Mouse (Mus musculus) monocyte, adult 5-6 weeks (primary cell): ENCODE measurements around the gene Jag2. TPM values are rescaled to one million over a fixed set of nuclear protein-coding genes. Genes with fewer than 3 reads are reported as not detected.

ENCODE experiments used
- total RNA-seq: library from RNA; stranded (forward); fragments of 200-1000, 200-491, 200-594 nt; gene quantifications from 3 replicates; pipeline ENCODE4 v1.2.3, GENCODE M21; 2017

Jag2 gene
- total RNA-seq, 1 experiment from 2014 or later: 3.4 TPM

Other genes with a start within 250 kb of the Jag2 start
- 0.29 to 0.43 TPM in 2 of 3 replicates, not detected in the other for gene Cep170b, start 209.3 kb downstream of the Jag2 start, total RNA-seq
- gene Pld4, start 169.1 kb downstream of the Jag2 start, total RNA-seq: 311 to 369 TPM (median 334 TPM) in 3 replicates
- gene Ahnak2, start 127.1 kb downstream of the Jag2 start, total RNA-seq: 0.67 to 1.2 TPM in 2 of 3 replicates, not detected in the other
- gene Clba1, start 120.8 kb downstream of the Jag2 start, total RNA-seq: 0.96 TPM in 1 of 3 replicates, not detected in the others
- 15.5 to 32.2 TPM (median 18.8 TPM) in 3 replicates for gene Cdca4, start 100.4 kb downstream of the Jag2 start, total RNA-seq
- 61.4 to 99.5 TPM (median 74.8 TPM) in 3 replicates for gene Gpr132, start 61.5 kb downstream of the Jag2 start, total RNA-seq
- gene Nudt14, start 12.3 kb upstream of the Jag2 start, total RNA-seq: 6.5 to 9.3 TPM (median 7.9 TPM) in 3 replicates
- 2.6 to 4.7 TPM (median 3.0 TPM) in 3 replicates for gene Btbd6, start 46.7 kb upstream of the Jag2 start, total RNA-seq
- 84.1 to 109 TPM (median 105 TPM) in 3 replicates for gene Brf1, start 70.9 kb upstream of the Jag2 start, total RNA-seq
- 20.5 to 30.3 TPM (median 27.8 TPM) in 3 replicates for gene Pacs2, start 84.7 kb upstream of the Jag2 start, total RNA-seq
- 0.39 TPM in 1 of 3 replicates, not detected in the others for gene Tex22, start 144.7 kb upstream of the Jag2 start, total RNA-seq
- 9.6 to 19.4 TPM (median 12.7 TPM) in 3 replicates for gene Mta1, start 168.5 kb upstream of the Jag2 start, total RNA-seq
- gene Crip2, start 210.5 kb upstream of the Jag2 start, total RNA-seq: 0.57 to 1.7 TPM in 2 of 3 replicates, not detected in the other
- 1,094 to 1,293 TPM (median 1,104 TPM) in 3 replicates for gene Crip1, start 216.5 kb upstream of the Jag2 start, total RNA-seq
- gene Tedc1, start 226.6 kb upstream of the Jag2 start, total RNA-seq: 3.6 to 8.8 TPM (median 4.8 TPM) in 3 replicates